In genomic region chr12:3209163-3209562, GRCm38 (mm10) we compare ENCODE assay signal across 13 mouse cellular contexts.
DNase-seq lines count a peak whose midpoint lies in the region; ATAC-seq and TF ChIP-seq lines count a peak whose summit lies in the region.
"Had no signal": no experiment of that assay in that cellular context is flagged by ENCODE, and none has a peak within 500 bp of the region (broad histone marks: within the 10 kb centered on the region; RNA-seq: fewer than 3 reads in every experiment).

No protein-coding gene starts in this region.

- no peak overlapping the region for H3K4me3 ChIP-seq in intestine, postnatal 0 days (ENCODE audit: low read depth, low read length)
- no peak overlapping the region for H3K4me3 ChIP-seq in intestine, embryonic 15.5 days (replicated peaks)
- H3K4me3 ChIP-seq: forebrain, embryonic 10.5 days; limb, embryonic 13.5 days had no signal

- H3K27me3 ChIP-seq in intestine, postnatal 0 days (replicated peaks; ENCODE audit: control insufficient read depth, insufficient read depth, low read length): no peaks in the 10 kb centered on the region
- no peaks in the 10 kb centered on the region for H3K27me3 ChIP-seq in intestine, embryonic 15.5 days (replicated peaks)
- H3K27me3 ChIP-seq: limb, embryonic 13.5 days had no signal

- 72% methylated on average over 1 of the region's 1 CpGs for WGBS in intestine, postnatal 0 days
- 44% methylated on average over 1 of the region's 1 CpGs for WGBS in intestine, embryonic 15.5 days

- H3K36me3 ChIP-seq in intestine, postnatal 0 days (ENCODE audit: control insufficient read depth, insufficient read depth): no peaks in the 10 kb centered on the region
- H3K36me3 ChIP-seq in intestine, embryonic 15.5 days: no peaks in the 10 kb centered on the region
- H3K36me3 ChIP-seq: forebrain, embryonic 10.5 days; limb, embryonic 13.5 days had no signal

- no peaks in the 10 kb centered on the region for H3K9me3 ChIP-seq in intestine, postnatal 0 days (ENCODE audit: control insufficient read depth)
- no peaks in the 10 kb centered on the region for H3K9me3 ChIP-seq in intestine, embryonic 15.5 days

- DNase-seq in adrenal gland, adult 2 months: peak; percentile 15
- no peak for DNase-seq in adrenal gland, postnatal 4 days (ENCODE audit: low spot score in 2 of 2)
- DNase-seq in 3T3-L1 (ENCODE audit: low read depth, low spot score) (peak; percentile 70), adipocyte (ENCODE audit: low spot score) (peak; percentile 24), MN1 (ENCODE audit: low spot score) (no peak)
- no peak for DNase-seq in urinary bladder, postnatal 4 days (ENCODE audit: low spot score in 2 of 2)
- DNase-seq: layer of hippocampus, adult 9-11 months; lung, adult 2 months had no signal

- no peak overlapping the region for H3K4me2 ChIP-seq in intestine, postnatal 0 days (replicated peaks; ENCODE audit: low read depth)
- H3K4me2 ChIP-seq in intestine, embryonic 15.5 days (replicated peaks): no peak overlapping the region
- H3K4me2 ChIP-seq: limb, embryonic 13.5 days had no signal

- H3K9ac ChIP-seq in intestine, postnatal 0 days (ENCODE audit: low read depth, low read length): no peak overlapping the region
- no peak overlapping the region for H3K9ac ChIP-seq in intestine, embryonic 15.5 days
- H3K9ac ChIP-seq: limb, embryonic 13.5 days had no signal

- H3K27ac ChIP-seq in intestine, postnatal 0 days (ENCODE audit: low read depth, low read length): no peak overlapping the region
- H3K27ac ChIP-seq in intestine, embryonic 15.5 days: no peak overlapping the region
- H3K27ac ChIP-seq: forebrain, embryonic 10.5 days; limb, embryonic 13.5 days had no signal

- H3K4me1 ChIP-seq in intestine, postnatal 0 days (replicated peaks; ENCODE audit: control insufficient read depth, insufficient read depth, low read length): no peaks in the 10 kb centered on the region
- no peaks in the 10 kb centered on the region for H3K4me1 ChIP-seq in intestine, embryonic 15.5 days (replicated peaks)
- H3K4me1 ChIP-seq: forebrain, embryonic 10.5 days; limb, embryonic 13.5 days had no signal

- TF ChIP-seq CTCF in intestine, postnatal 0 days (IDR thresholded peaks at IDR 0.05; ENCODE audit: low read depth): peak; percentile 39

- ATAC-seq in intestine, postnatal 0 days: no peak
- no peak for ATAC-seq in intestine, embryonic 15.5 days
- ATAC-seq: inflammation-experienced regulatory T-cells, adult 6 months had no signal

Comparison
In these comparisons a context has a peak if more than half of its experiments do, and no peak if none do; other contexts are left out.
1. DNase-seq: peak in adrenal gland, adult 2 months (single experiment), 3T3-L1 (single experiment) and adipocyte (single experiment); none in adrenal gland, postnatal 4 days (0 of 2), urinary bladder, postnatal 4 days (0 of 2) and MN1 (single experiment).